Mouse (Mus musculus) monocyte, adult 5-6 weeks (primary cell): Measurements from ENCODE around the gene Tas2r104. TPM values are rescaled to one million over a fixed set of nuclear protein-coding genes. Genes with fewer than 3 reads are reported as not detected.

Experiments
- ATAC-seq: fragments of 153-309, 156-312 bp; replicated peaks from 2 replicates; pipeline ENCODE4 v1.8.0; 2017; ENCODE audit warnings: mild to moderate bottlenecking; ENCODE audit not compliant: low TSS enrichment, insufficient number of reproducible peaks, severe bottlenecking, poor library complexity, low FRiP score
- total RNA-seq: library from RNA; stranded (forward); fragments of 200-1000, 200-491, 200-594 nt; gene quantifications from 3 replicates; pipeline ENCODE4 v1.2.3, GENCODE M21; 2017

Gene Tas2r104
- total RNA-seq = not detected in 3 replicates

DNA sequence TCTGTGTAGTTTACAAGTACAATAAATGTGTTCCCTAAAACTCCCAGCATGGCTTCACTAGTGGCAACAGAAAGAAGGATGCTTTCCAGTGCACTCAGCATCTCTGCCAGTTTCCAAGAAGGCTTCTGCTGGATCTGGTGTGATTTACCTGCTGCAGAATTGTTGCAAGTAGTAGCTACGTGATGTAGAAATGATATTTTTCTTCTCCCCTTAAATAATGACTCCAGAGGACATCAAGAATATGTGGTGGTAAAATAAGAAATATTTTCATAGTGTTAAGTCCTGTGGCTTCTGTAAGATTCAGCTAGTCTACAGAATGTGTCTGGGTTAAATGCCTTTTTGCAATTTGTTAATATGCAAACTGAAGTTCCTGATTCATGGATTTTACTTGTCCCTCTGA, at the start of gene Tas2r104:
Gene Tas2r104, minus strand, starts transcription at position 101 of the 400 bp plus-strand sequence.
- no peak for ATAC-seq

DNA sequence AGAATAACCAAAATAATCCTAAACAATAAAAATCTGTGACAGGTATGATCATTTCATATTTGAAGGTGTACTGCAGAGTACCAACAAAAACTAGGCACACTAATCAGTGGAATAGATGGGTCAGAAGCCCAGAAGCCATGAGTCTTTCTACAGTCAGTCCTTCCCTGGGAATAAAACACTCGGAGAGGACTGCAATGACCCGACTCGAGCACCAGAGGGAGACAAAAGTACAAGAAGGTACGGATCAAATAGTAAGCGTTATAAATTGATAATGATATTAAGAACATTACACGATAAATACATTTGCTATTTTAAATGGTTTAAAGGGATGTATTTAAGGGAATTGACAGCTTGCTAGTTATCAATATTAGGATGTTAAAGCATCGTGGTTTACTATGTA, 27.3 kb upstream of the Tas2r104 start:
- no peak for ATAC-seq

DNA sequence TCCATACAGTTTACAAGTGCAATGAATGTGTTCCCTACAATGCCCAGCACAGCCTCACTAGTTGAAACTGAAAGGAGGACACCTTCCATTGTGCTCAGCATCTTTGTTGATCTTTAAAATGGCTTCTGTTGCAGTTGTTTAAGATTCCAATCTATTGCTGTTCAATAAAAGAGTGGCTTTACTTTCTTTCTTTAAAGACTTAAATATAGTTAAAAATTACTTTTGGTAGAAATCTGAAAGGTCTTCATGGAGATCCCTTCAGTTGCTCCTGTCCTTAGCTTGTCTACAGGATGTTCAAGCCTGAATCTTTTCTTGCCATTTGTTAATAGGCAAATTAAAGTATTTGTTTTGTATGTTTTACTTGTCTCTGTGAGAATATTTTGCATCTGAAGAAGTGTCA, 4.4 kb upstream of the Tas2r104 start, which contains the start of gene Tas2r114:
Gene Tas2r114, minus strand, starts transcription at position 101 of the 400 bp plus-strand sequence.
- no peak for ATAC-seq

DNA sequence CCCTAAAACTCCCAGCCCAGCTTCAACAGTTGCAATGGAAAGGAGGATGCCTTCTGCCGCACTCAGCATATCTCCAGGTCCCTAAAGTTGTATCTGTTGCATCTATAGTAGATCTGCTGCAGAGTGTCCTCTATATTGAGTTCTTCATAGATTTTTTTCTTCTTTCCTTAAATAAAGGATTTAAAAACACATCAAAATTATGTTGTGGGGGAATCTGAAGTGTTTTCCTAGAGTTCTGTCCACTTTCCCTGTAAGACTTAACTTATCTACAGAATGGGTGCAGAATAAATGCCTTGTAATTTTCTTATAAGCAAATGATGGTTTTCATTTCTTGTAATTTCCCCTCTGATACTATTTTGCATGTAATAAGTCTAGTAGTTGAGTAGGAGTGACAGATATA, 1.9 kb upstream of the Tas2r104 start, which contains the start of gene Tas2r105:
Gene Tas2r105, minus strand, starts transcription at position 101 of the 400 bp plus-strand sequence.
- ATAC-seq = no peak

DNA sequence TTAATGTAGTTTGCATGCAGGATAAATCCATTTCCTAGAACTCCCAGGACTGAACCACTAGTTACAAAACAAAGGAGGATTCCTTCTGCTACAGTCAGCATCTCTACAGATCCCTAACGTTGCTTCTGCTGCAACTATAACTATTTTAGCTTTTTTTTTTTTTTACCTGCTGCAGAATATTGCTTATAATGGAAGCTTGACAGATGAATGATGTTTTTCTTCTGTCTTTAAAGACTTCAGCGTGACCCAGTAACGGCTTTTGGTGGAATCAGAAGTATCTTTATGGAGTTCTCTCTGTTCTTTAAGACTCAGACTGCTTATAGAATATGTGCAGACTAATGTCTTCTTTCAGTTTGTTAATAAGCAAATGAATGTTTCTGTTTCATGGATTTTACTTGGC, 6.8 kb downstream of the Tas2r104 start, which contains the start of gene Tas2r106:
Gene Tas2r106, minus strand, starts transcription at position 101 of the 400 bp plus-strand sequence.
- no peak for ATAC-seq

DNA sequence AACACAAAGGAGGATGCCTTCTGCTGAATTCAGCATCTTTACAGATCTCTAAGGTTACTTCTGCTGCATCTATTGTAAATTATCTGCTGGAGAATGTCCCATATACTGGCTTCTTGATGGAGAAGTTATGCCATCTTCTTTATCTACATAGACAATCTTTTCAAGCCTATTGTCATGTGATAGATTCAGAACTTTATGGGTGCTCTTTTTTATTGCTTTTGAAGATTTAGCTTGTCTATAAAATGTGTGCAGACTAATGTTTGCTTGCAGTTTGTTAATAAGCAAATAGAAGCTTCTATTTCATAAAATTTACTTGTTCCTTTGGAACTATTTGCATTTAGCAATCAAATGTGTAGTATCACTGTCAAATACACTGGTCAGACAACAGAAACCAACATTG, 25.5 kb downstream of the Tas2r104 start, which contains the start of gene Tas2r107:
Gene Tas2r107, minus strand, starts transcription at position 101 of the 400 bp plus-strand sequence.
- no peak for ATAC-seq

Other genes starting within 250 kb of the Tas2r104 start
- gene 5430401F13Rik, start 199.3 kb downstream of the Tas2r104 start, total RNA-seq = not detected in 3 replicates
- not detected in 3 replicates for gene Gm6619, start 199.3 kb downstream of the Tas2r104 start, total RNA-seq
- gene Tas2r130, start 54.8 kb downstream of the Tas2r104 start, total RNA-seq = not detected in 3 replicates
- not detected in 3 replicates for gene Tas2r107, start 25.6 kb downstream of the Tas2r104 start, total RNA-seq
- not detected in 3 replicates for gene Tas2r106, start 6.9 kb downstream of the Tas2r104 start, total RNA-seq
- gene Tas2r105, start 1.8 kb upstream of the Tas2r104 start, total RNA-seq = not detected in 3 replicates
- not detected in 3 replicates for gene Tas2r114, start 4.3 kb upstream of the Tas2r104 start, total RNA-seq